Mouse (Mus musculus) liver, adult 2 months (tissue): Measurements from ENCODE around the gene Pde4d. TPM values are rescaled to one million over a fixed set of nuclear protein-coding genes. Genes with fewer than 3 reads are reported as not detected.

Source experiments
- DNase-seq: peaks from one replicate; pipeline ENCODE4 v3.0.0-alpha.2; 2011; ENCODE audit warnings: low read depth, low spot score; ENCODE audit errors: extremely low read depth
- H3K27ac ChIP-seq: fragments of 200-500 bp; replicated peaks from 2 replicates; pipeline ENCODE4 v1.5.1; 2012; ENCODE audit warnings: low read depth, mild to moderate bottlenecking, control low read depth, inconsistent platforms, low read length; ENCODE audit not compliant: insufficient read depth
- H3K27me3 ChIP-seq: fragments of 200-500 bp; 2 replicates; pipeline ENCODE4 v1.6.1; 2012; ENCODE audit warnings: mild to moderate bottlenecking, moderate library complexity, low read length, inconsistent platforms; ENCODE audit not compliant: control insufficient read depth, insufficient read depth
- H3K36me3 ChIP-seq: fragments of 200-500 bp; 2 replicates; pipeline ENCODE4 v1.6.1; 2012; ENCODE audit warnings: low read length, inconsistent platforms; ENCODE audit not compliant: control insufficient read depth, insufficient read depth
- H3K4me1 ChIP-seq: fragments of 200-500 bp; 2 replicates; pipeline ENCODE4 v1.6.1; 2011; ENCODE audit warnings: low read length; ENCODE audit not compliant: control insufficient read depth, insufficient read depth
- H3K4me3 ChIP-seq: fragments of 200-500 bp; 2 replicates; pipeline ENCODE4 v1.5.1; 2011; ENCODE audit warnings: low read depth, mild to moderate bottlenecking, control low read depth, low read length, moderate library complexity; ENCODE audit not compliant: insufficient read depth
- H3K79me2 ChIP-seq: fragments of 200-500 bp; 2 replicates; pipeline ENCODE4 v1.6.1; 2012; ENCODE audit warnings: inconsistent platforms, mild to moderate bottlenecking, low read length, moderate library complexity; ENCODE audit not compliant: control insufficient read depth, insufficient read depth
- H3K9ac ChIP-seq: fragments of 200-500 bp; 2 replicates; pipeline ENCODE4 v1.6.1; 2012; ENCODE audit warnings: low read depth, mild to moderate bottlenecking, control low read depth, inconsistent platforms, low read length
- CTCF ChIP-seq: fragments of 200-500 bp; IDR thresholded peaks from 2 replicates; pipeline ENCODE4 v1.5.1; 2011; ENCODE audit warnings: low read depth, low read length, control low read depth
- POLR2A ChIP-seq: fragments of 200-500 bp; IDR thresholded peaks from 2 replicates; pipeline ENCODE4 v1.6.1; 2011; ENCODE audit warnings: low read length, control low read depth; ENCODE audit not compliant: insufficient read depth; ENCODE audit errors: extremely low read depth
- WGBS: fragments of 180-500 bp; shearing (Covaris S2); methylation state at CpG from one replicate; pipeline ENCODE4 v1.1.7; 2018; 5-methylcytosine and 5-hydroxymethylcytosine counted together
- polyA plus RNA-seq: library from polyadenylated mRNA; depleted of rRNA; stranded (reverse); fragments of >200 nt; gene quantifications from 2 replicates; pipeline ENCODE4 v1.2.3, GENCODE M21; 2012
- total RNA-seq: library from RNA; depleted of rRNA; stranded (reverse); fragments of >200 nt; gene quantifications from 2 replicates; pipeline ENCODE4 v1.2.3, GENCODE M21; 2014

Gene Pde4d
- total and polyA plus RNA-seq, 2 experiments, result 2.3 to 13.6 TPM

GRCm38 (mm10) chr13:109599711-109600110 lies 1150.0 kb downstream of the Pde4d start:
- WGBS, result 24% methylated on average over 4 of the region's 4 CpGs
- peak; percentile 99 for DNase-seq
- Histone ChIP-seq H3K4me3 (no peak overlapping the region), H3K36me3 (no peaks in the 10 kb centered on the region), H3K27ac (peak overlapping the region; percentile 72), H3K9ac (peak overlapping the region; percentile 2; the same call in 1 of the 2 replicates), H3K27me3 (no peaks in the 10 kb centered on the region), H3K4me1 (peaks cover 1% of the 10 kb centered on the region; the same call in 1 of the 2 replicates), H3K79me2 (peaks cover 10% of the 10 kb centered on the region; the same call in 1 of the 2 replicates)
- TF ChIP-seq CTCF (no peak), POLR2A (no peak)

DNA sequence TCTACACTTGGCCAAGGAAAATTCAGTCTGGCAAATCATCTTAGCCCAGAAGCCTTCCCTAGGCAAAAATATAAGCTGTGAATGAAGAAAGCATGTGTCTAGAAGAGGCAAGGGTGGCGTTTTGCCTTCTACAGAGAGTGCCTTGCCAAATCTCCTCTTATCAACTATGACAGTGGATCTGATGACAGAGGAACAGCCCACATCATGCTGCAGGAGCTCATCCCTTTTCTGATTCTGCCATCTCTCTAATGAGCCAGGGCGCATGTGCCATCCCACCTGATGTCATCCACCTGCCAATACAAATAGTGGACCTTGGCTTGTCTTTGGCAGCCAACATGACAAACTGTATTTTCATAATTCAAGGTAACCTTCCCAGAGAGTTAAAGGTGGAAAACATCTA lies 1154.3 kb downstream of the Pde4d start:
- no peak overlapping the region for H3K9ac ChIP-seq
- H3K4me3 ChIP-seq, result no peak overlapping the region
- H3K36me3 ChIP-seq, result no peaks in the 10 kb centered on the region
- WGBS, result 18% methylated on average over 2 of the region's 2 CpGs
- no peaks in the 10 kb centered on the region for H3K27me3 ChIP-seq
- DNase-seq, result peak; percentile 98
- peak overlapping the region; percentile 35; the same call in 1 of the 2 replicates for H3K27ac ChIP-seq
- peaks cover 6% of the 10 kb centered on the region; the same call in 1 of the 2 replicates for H3K79me2 ChIP-seq
- TF ChIP-seq CTCF (no peak), POLR2A (no peak)
- no peaks in the 10 kb centered on the region; the same call in 1 of the 2 replicates for H3K4me1 ChIP-seq

- H3K79me2 ChIP-seq, result peaks cover 6% of the 10 kb centered on the region; the same call in 1 of the 2 replicates
- no peak overlapping the region for H3K9ac ChIP-seq
- TF ChIP-seq CTCF (0 out of 2 replicates have a peak, but pooled peaks have one; percentile 1), POLR2A (no peak)
- H3K4me3 ChIP-seq, result no peak overlapping the region
- no peak overlapping the region for H3K27ac ChIP-seq
- H3K36me3 ChIP-seq, result no peaks in the 10 kb centered on the region
- WGBS, result 82% methylated on average over 1 of the region's 1 CpGs
- DNase-seq, result no peak
- H3K4me1 ChIP-seq, result no peaks in the 10 kb centered on the region; the same call in 1 of the 2 replicates
- no peaks in the 10 kb centered on the region for H3K27me3 ChIP-seq
These were observed 1155.4 kb downstream of the Pde4d start for GRCm38 (mm10) chr13:109605140-109605539.

DNA sequence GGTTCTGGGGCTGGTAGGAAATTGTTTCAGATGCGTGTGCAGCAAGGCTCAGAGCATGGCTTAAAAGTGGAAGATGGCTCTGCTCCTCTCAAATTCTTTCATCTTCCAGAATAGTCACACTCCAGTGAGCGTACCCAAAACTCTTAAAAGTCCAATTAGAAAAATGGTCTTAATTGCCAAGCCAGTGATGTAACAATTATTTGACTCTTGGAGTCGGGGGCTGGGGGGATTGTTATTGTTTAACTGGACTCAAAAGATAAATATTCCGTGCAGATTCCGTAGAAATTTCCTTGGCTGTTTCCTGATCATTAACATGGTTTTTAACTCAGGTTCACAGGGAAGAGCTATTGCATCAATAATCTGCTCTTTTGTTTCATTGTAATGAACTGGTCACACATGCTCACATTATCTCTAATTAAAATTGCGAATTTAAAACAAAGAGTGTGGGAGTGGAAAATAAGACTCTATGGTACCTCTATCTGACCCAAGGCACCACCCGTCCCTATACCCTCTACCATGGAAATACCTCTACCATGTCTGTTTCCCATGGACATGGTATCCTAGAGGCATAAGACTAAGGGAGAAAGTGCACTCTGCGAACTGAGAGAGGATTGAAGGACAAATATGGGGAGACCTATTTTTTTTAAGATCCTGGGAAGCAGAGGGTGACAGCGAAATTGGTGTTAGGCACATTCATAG lies 1159.5 kb downstream of the Pde4d start:
- Histone ChIP-seq H3K4me3 (no peak overlapping the region), H3K4me1 (peaks cover 4% of the 10 kb centered on the region; the same call in 1 of the 2 replicates), H3K36me3 (no peaks in the 10 kb centered on the region), H3K27me3 (no peaks in the 10 kb centered on the region), H3K79me2 (no peaks in the 10 kb centered on the region; the same call in 1 of the 2 replicates), H3K9ac (no peak overlapping the region), H3K27ac (no peak overlapping the region)
- no peak for TF ChIP-seq CTCF
- no peak for TF ChIP-seq POLR2A
- no peak for DNase-seq
- WGBS, result 49% methylated on average over 9 of the region's 9 CpGs

- H3K4me1 ChIP-seq, result peaks cover 4% of the 10 kb centered on the region; the same call in 1 of the 2 replicates
- H3K9ac ChIP-seq, result no peak overlapping the region
- H3K27ac ChIP-seq, result no peak overlapping the region
- no peak overlapping the region for H3K4me3 ChIP-seq
- H3K27me3 ChIP-seq, result no peaks in the 10 kb centered on the region
- TF ChIP-seq POLR2A (no peak), CTCF (peak; percentile 70)
- peak; percentile 66 for DNase-seq
- 5% methylated on average over 3 of the region's 3 CpGs for WGBS
- H3K79me2 ChIP-seq, result no peaks in the 10 kb centered on the region; the same call in 1 of the 2 replicates
- no peaks in the 10 kb centered on the region for H3K36me3 ChIP-seq
These were observed 1160.0 kb downstream of the Pde4d start for GRCm38 (mm10) chr13:109609805-109610187.

DNA sequence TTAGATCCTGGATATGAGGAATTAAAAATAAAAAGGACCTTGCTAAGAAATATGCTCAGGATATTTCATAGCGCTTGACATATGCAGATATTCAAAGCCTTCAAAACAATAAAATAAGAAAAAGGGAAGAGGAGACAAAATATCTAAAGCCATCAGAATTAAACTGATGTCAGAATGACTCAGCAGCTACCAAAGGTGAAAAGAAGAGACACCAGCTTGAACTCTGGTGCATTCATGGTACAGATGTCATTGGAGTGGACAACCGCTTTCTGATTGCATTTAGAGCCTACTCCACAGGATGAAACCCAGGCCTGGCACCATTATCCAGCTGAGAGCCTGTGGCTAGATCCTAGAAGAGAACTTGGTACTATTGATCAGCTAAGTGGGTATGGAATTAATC lies 1161.0 kb downstream of the Pde4d start:
- H3K4me3 ChIP-seq, result no peak overlapping the region
- H3K27ac ChIP-seq, result no peak overlapping the region
- peaks cover 8% of the 10 kb centered on the region; the same call in 1 of the 2 replicates for H3K4me1 ChIP-seq
- no peak for DNase-seq
- no peaks in the 10 kb centered on the region for H3K36me3 ChIP-seq
- no peak for TF ChIP-seq POLR2A
- no peak for TF ChIP-seq CTCF
- H3K27me3 ChIP-seq, result no peaks in the 10 kb centered on the region
- H3K9ac ChIP-seq, result no peak overlapping the region
- no peaks in the 10 kb centered on the region; the same call in 1 of the 2 replicates for H3K79me2 ChIP-seq
- 79% methylated on average over 2 of the region's 2 CpGs for WGBS
